Mouse (Mus musculus): ENCODE data around the gene Trmt2a.
"Not testable (repeated sequence)": the region's sequence is repeated elsewhere in the genome, so short reads cannot be mapped to it uniquely, and the experiment has no call there.

The Trmt2a gene

DNA sequence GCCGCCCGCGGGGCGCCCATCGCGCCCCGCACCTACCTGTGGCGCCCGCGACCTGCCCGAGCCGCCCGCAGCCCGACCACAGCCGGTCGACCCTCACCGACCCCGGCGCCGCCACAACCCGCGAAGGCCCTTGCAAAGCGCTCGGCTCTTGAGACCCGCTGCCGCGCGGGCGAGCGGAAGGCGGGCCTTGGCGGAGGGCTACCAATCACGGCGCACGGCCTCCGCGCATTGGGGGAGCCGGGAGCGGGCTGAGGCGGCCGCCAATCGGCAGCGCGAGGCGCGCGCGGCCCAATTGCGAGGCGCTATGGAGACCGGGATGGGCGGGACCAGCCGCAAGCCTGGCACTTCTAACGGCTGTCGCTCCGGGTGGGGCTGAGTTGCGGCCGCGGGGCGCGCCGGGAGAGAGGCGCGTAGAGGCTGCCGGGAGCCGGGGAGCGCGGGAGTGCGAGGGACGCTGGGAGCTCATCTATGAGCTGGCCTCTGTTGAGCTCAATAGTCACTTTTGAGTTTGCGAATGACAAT lies 40.6 kb downstream of the Trmt2a start, which contains the start of gene Dgcr8:
Dgcr8 (minus strand) TSS at position 180 of the 522 bp plus-strand sequence.
- DNase-seq (ENCODE audit: low spot score in 2 of 2), result peak; percentile 98

DNA sequence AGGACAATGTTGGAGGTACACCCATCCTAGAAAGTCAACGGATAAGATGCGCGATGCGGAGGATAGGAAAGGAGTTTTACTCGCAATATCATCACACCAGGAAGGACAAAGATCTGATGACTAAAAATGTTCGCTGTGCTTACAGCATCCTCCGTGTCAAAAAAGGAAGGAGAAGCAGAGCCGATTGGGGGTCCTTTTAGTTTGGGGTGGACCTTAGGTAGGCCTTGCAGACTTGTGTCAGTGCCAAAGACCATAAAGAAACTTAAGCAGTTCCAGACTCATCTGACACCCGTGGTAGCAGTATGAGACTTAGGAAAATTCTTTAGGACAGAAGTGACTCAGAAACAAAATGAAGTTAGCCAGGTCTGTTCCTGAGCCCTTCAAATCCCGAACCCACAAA lies 41.1 kb downstream of the Trmt2a start:
- not testable (repeated sequence) for DNase-seq (ENCODE audit: low spot score in 2 of 2)

Measured in right cerebral cortex, postnatal 36 days (tissue).